Mouse (Mus musculus) intestine, embryonic 14.5 days (tissue): ENCODE measurements at regions not wholly inside any gene's neighbourhood (a gene's known extent, or its start where the extent isn't known, plus 50 kb on each side); places are given as distances from the start of the nearest gene placed in this dataset.
"Not testable (repeated sequence)": the region's sequence is repeated elsewhere in the genome, so short reads cannot be mapped to it uniquely, and the experiment has no call there.

Experiments used
- ATAC-seq: fragments of 200-750 bp; cut with Nextera tagmentation; replicated peaks from 2 replicates; pipeline ENCODE4 v1.8.0; 2017; ENCODE audit warnings: low read depth, moderate number of reproducible peaks, moderate TSS enrichment, moderate library complexity; ENCODE audit not compliant: low FRiP score, low TSS enrichment
- DNase-seq: peaks from one replicate; pipeline ENCODE4 v3.0.0-alpha.2; 2018; ENCODE audit warnings: low spot score
- H3K27ac ChIP-seq: fragments of 300-500 bp; sonication (generic); 2 replicates; pipeline ENCODE4 v1.5.1; 2014; ENCODE audit warnings: low read depth, mild to moderate bottlenecking, control low read depth
- H3K27me3 ChIP-seq: fragments of 300-500 bp; sonication (generic); replicated peaks from 2 replicates; pipeline ENCODE4 v1.6.1; 2014; ENCODE audit warnings: low read length, control low read depth; ENCODE audit not compliant: control insufficient read depth, insufficient read depth
- H3K36me3 ChIP-seq: fragments of 300-500 bp; sonication (generic); 2 replicates; pipeline ENCODE4 v1.6.1; 2014; ENCODE audit warnings: low read length, control low read depth; ENCODE audit not compliant: control insufficient read depth, insufficient read depth
- H3K4me1 ChIP-seq: fragments of 300-500 bp; sonication (generic); replicated peaks from 2 replicates; pipeline ENCODE4 v1.6.1; 2014; ENCODE audit warnings: low read length, control low read depth, mixed read lengths; ENCODE audit not compliant: control insufficient read depth, insufficient read depth
- H3K4me2 ChIP-seq: fragments of 300-500 bp; sonication (generic); 2 replicates; pipeline ENCODE4 v1.6.1; 2014; ENCODE audit warnings: low read length
- H3K4me3 ChIP-seq: fragments of 300-500 bp; sonication (generic); 2 replicates; pipeline ENCODE4 v1.5.1; 2014; ENCODE audit warnings: low read depth, low read length, control low read depth, mixed read lengths
- H3K9ac ChIP-seq: fragments of 300-500 bp; sonication (generic); 2 replicates; pipeline ENCODE4 v1.6.1; 2014; ENCODE audit warnings: mild to moderate bottlenecking, low read length
- H3K9me3 ChIP-seq: fragments of 300-500 bp; sonication (generic); 2 replicates; pipeline ENCODE4 v1.6.1; 2016; ENCODE audit warnings: low read length, control low read depth; ENCODE audit not compliant: control insufficient read depth
- WGBS: fragments of 180-500 bp; shearing (Covaris S2); extraction: QIAGEN DNeasy Blood & Tissue Kit; methylation state at CpG from one replicate; pipeline ENCODE4 v1.1.7; 2014; 5-methylcytosine and 5-hydroxymethylcytosine counted together

DNA sequence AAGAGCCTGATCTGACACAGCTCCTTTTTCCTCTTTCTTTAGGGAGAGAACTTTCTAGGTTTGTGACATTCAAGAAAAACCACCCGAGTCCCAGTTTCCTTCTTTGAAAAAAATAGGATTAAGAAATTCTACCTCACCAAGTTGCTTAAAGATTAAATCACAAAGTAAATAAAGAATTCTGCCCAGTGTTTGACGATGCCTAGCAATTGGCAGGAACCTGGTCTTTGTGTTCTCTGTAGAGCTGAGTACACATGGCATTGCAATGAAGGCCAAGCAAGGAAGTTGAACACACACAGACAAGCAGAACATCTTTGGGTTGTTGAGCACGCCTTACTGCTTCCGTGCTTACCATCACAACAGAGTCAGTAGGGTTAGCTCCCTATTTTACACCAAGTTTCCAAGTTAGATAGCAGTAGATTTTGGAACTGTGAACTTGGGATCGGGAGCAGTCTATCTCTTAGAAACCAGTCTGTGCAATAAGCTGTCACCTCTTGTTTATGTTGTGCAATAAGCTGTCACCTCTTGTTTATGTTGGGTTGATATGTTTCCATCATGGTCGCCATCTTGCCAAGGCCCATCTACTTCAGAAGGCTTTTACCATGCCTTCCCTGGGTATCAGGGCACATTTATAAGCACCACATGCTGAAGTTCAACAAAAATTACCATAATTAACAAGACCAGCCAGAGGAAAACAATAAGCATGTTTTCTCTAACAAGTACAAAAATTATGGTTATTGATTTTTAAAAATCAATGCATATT is 63.4 kb upstream of the Atp1b1 start:
- Histone ChIP-seq H3K4me2 (no peak overlapping the region), H3K4me3 (no peak overlapping the region), H3K36me3 (no peaks in the 10 kb centered on the region), H3K27me3 (no peaks in the 10 kb centered on the region), H3K27ac (no peak overlapping the region), H3K9me3 (no peaks in the 10 kb centered on the region), H3K4me1 (no peaks in the 10 kb centered on the region), H3K9ac (no peak overlapping the region)
- 78% methylated on average over 6 of the region's 6 CpGs for WGBS
- ATAC-seq: no peak
- DNase-seq: peak; percentile 31

DNA sequence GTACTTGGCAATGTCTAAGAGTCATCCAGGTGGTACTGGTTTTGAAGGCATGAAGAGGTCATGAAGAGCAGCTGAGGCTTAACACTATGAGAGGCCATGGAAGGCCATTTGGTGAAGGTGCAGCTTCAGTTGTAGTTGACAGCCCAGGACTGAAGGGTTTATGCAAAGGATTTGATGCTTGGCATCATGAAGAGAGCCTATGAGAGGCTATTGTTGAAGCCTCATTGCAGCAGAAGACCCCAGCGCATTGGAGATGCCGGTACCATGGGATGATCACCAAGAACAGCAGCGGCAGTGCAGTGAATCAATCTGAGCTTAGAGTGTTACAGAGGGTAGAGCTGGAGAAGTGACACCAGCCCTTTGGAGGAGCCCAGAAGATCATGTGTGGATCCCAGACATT is 60.7 kb upstream of the Atp1b1 start:
- H3K4me1 ChIP-seq: no peaks in the 10 kb centered on the region
- H3K4me3 ChIP-seq: no peak overlapping the region
- H3K9ac ChIP-seq: no peak overlapping the region
- H3K36me3 ChIP-seq: no peaks in the 10 kb centered on the region
- H3K27me3 ChIP-seq: no peaks in the 10 kb centered on the region
- H3K4me2 ChIP-seq: no peak overlapping the region
- H3K9me3 ChIP-seq: no peaks in the 10 kb centered on the region
- peak; percentile 31 for DNase-seq
- ATAC-seq: no peak
- 99% methylated on average over 3 of the region's 3 CpGs for WGBS
- no peak overlapping the region for H3K27ac ChIP-seq

DNA sequence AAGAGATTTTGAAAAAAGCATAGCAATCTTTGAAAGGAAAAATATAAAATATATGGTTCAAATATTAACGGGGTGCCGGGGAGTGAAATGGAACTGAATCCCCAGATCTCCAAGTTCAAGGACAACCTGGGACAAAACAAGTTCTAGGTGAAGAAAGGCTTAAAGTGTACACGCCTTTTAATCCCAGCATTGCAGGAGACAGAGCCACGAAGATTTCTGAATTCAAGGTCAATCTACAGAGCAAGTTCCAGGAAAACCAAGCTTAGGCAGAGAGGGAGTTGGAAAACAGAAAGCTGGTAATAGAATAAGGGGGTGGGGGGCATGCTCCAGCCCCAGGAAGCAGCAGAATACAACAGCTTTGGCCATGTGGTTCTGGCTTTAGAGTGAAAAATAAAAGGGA is 60.2 kb upstream of the Atp1b1 start:
- H3K27me3 ChIP-seq: no peaks in the 10 kb centered on the region
- H3K9me3 ChIP-seq: no peaks in the 10 kb centered on the region
- no peaks in the 10 kb centered on the region for H3K4me1 ChIP-seq
- DNase-seq (peak; percentile 6), ATAC-seq (no peak)
- H3K36me3 ChIP-seq: no peaks in the 10 kb centered on the region
- H3K9ac ChIP-seq: no peak overlapping the region
- H3K4me2 ChIP-seq: no peak overlapping the region
- H3K27ac ChIP-seq: no peak overlapping the region
- 83% methylated on average over 4 of the region's 4 CpGs for WGBS
- no peak overlapping the region for H3K4me3 ChIP-seq

DNA sequence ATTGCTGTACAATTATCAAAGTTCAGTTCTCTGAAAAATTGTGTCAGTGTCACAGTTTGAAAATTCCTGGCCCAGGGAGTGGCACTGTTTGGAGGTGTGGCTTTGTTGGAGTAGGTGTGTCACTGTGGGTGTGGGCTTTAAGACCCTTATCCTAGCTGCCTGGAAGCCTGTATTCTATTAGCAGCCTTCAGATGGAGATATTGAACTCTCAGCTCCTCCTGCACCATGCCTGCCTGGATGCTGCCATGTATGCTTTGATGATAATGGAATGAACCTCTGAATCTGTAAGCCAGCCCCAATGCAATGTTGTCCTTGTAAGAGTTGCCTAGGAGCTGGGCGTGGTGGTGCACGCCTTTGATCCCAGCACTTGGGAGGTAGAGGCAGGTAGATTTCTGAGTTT is 59.2 kb upstream of the Atp1b1 start:
- H3K4me2 ChIP-seq, H3K9ac ChIP-seq, H3K27me3 ChIP-seq, ATAC-seq, H3K27ac ChIP-seq, H3K36me3 ChIP-seq, H3K4me1 ChIP-seq, H3K9me3 ChIP-seq, H3K4me3 ChIP-seq: not testable (repeated sequence)
- peak; percentile 41 for DNase-seq
- 90% methylated on average over 2 of the region's 2 CpGs for WGBS

DNA sequence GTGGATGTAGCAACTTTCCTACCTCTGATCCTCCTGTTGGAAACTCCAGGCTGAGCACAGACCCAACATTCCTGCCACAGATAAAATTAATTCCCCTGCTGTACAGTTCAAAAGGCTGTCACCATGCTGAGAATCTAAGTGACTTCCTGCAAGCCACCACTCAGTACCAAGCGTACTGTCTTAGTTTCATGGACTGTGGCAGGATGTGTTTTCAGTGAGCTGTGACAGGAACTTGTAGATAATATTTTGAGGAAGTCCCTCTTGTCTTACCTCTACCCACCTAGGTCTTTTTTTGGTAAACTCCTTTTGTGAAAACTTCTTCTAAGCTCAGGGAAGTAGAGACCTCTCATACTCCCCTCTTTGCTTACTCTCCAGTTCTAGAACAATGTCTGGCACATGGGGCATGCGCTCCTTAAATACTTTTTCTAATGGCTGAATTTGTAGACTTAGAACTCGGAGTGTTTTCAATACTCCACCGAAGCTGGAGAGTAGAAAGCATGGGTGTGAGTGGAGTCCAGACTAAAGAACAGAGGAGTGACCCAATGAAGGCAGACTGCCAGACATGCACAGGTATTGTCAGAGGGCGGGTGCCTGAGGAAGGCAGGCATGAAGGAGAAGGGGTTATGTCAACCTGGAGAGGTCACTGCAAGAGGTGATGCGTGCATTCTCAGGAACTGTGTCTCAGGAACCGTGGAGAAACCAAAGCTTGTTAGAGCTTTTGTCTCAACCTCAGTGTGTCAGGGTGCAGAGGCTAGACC is 53.7 kb upstream of the Atp1b1 start:
- DNase-seq (peak; percentile 6), ATAC-seq (no peak)
- 91% methylated on average over 7 of the region's 7 CpGs for WGBS
- Histone ChIP-seq H3K4me3 (no peak overlapping the region), H3K9me3 (no peaks in the 10 kb centered on the region), H3K27ac (no peak overlapping the region), H3K4me1 (no peaks in the 10 kb centered on the region), H3K4me2 (no peak overlapping the region), H3K36me3 (no peaks in the 10 kb centered on the region), H3K9ac (no peak overlapping the region), H3K27me3 (no peaks in the 10 kb centered on the region)

DNA sequence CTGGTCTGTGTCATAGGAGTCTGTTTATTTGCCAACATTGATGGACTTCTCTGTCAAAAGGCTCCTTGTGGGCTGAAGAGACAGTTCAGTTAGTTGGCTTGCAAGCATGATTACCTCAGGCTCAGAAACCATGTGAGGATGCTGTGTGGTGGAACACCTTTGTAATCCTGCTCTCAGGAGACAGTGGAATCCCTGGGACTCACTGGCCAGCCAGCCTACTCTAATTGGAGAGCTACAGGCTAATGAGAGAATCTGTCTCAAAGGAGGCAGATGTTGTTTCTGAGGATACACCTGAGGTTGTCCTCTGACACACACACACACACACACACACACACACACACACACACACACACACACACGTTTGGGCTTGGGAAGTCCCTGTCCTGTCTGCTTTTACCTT is 51.1 kb upstream of the Atp1b1 start:
- DNase-seq (peak; percentile 27), ATAC-seq (no peak)
- Histone ChIP-seq H3K9ac (no peak overlapping the region), H3K36me3 (no peaks in the 10 kb centered on the region), H3K27me3 (no peaks in the 10 kb centered on the region), H3K4me2 (no peak overlapping the region), H3K9me3 (no peaks in the 10 kb centered on the region), H3K27ac (no peak overlapping the region), H3K4me1 (no peaks in the 10 kb centered on the region), H3K4me3 (no peak overlapping the region)
- 89% methylated on average over 1 of the region's 1 CpGs for WGBS

DNA sequence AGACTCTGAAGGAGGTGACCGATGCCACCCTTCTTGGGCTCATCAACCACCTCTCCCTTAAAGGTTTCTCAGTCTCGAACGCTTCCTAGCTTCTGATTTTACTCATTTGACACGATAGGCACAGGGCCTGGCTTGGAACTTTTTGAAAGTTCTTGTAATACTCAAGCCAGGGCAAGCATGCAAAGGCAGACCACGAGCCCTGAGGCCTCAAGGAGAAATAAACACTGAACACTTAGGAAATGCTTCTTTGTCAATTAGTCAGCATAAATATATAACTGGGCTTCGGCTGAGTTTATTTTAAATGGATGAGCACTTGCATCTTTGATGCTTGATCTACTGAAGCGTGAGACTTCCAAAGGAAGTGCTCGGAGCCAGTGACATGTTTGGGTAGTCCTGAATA is 50.4 kb upstream of the Atp1b1 start:
- Histone ChIP-seq H3K27ac (no peak overlapping the region), H3K4me1 (no peaks in the 10 kb centered on the region), H3K27me3 (no peaks in the 10 kb centered on the region), H3K4me2 (no peak overlapping the region), H3K36me3 (no peaks in the 10 kb centered on the region), H3K9ac (no peak overlapping the region), H3K9me3 (no peaks in the 10 kb centered on the region), H3K4me3 (no peak overlapping the region)
- peak; percentile 34 for DNase-seq
- WGBS: 63% methylated on average over 8 of the region's 8 CpGs
- no peak for ATAC-seq

DNA sequence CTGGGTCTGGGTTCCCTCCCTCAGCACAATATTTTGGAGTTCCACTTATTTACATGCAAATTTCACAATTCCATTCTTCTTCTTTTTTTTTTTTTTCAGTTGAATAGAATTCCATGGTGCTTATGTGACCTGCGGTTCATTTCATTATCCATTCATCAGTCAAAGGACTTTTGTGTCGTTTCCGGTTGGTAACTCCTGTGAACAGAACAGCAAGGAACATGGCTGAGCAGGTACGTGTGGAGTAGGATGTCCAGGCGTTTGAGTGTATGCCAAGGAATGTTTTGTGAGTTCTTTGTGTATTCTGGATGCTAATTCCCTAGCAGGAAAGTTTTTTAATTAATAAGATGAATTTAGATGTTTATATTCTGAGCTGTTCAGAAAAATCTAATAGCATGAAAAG is 50.0 kb upstream of the Atp1b1 start:
- Histone ChIP-seq H3K9ac (no peak overlapping the region), H3K4me2 (no peak overlapping the region), H3K4me3 (no peak overlapping the region), H3K4me1 (no peaks in the 10 kb centered on the region), H3K9me3 (no peaks in the 10 kb centered on the region), H3K36me3 (no peaks in the 10 kb centered on the region), H3K27ac (no peak overlapping the region), H3K27me3 (no peaks in the 10 kb centered on the region)
- ATAC-seq: no peak
- peak; percentile 1 for DNase-seq
- WGBS: 73% methylated on average over 5 of the region's 5 CpGs
